Mouse (Mus musculus) testis, adult 2 months (tissue): ENCODE measurements around the gene Spon1.

ENCODE experiments used
- CTCF ChIP-seq: fragments of 200-500 bp; IDR thresholded peaks from 2 replicates; pipeline ENCODE4 v1.5.1; 2012; ENCODE audit warnings: low read depth, mild to moderate bottlenecking, inconsistent platforms, low read length, moderate library complexity; ENCODE audit not compliant: control insufficient read depth, insufficient read depth, insufficient replicate concordance
- POLR2A ChIP-seq: fragments of 200-500 bp; IDR thresholded peaks from 2 replicates; pipeline ENCODE4 v1.6.1; 2012; ENCODE audit warnings: low read depth, mild to moderate bottlenecking, inconsistent platforms, low read length, moderate library complexity; ENCODE audit not compliant: control insufficient read depth

DNA sequence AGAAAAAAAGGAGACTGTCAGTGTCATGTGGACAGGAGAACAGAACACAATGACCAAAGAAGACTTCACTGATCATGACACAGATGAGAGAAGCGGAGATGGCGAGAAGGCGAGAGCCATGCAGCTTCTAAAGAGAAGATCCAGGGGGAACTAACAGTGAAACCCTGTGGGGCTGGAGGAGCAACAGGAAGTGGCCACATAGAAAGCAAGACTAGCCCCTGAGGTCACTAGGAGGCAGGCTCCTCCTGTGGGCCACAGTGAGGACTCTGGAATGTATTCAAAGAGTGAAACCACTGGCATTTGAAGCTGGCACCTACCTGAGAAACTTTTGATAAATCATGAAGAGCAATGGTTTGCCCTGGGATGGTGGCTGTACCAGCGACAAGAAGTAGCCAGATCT, 313.5 kb downstream of the Spon1 start:
- TF ChIP-seq POLR2A (no peak), CTCF (no peak)
